Mouse (Mus musculus) bone marrow macrophage, adult 2 months (primary cell): ENCODE measurements around the gene Cbfa2t3.

Experiments
- CTCF ChIP-seq: IDR thresholded peaks from 2 replicates; pipeline ENCODE4 v1.5.1; 2012; ENCODE audit warnings: low read depth, mild to moderate bottlenecking, low read length, moderate library complexity
- POLR2A ChIP-seq: IDR thresholded peaks from 2 replicates; pipeline ENCODE4 v1.6.1; 2012; ENCODE audit warnings: mild to moderate bottlenecking, low read depth, low read length, borderline replicate concordance

- no peak for TF ChIP-seq POLR2A
- TF ChIP-seq CTCF = no peak
These were observed 88.7 kb downstream of the Cbfa2t3 start for GRCm38 (mm10) chr8:122610209-122610608.
